Mouse (Mus musculus) embryonic fibroblast, embryonic 13.5 days (primary cell): ENCODE data around the gene Btnl2. TPM values are rescaled to one million over a fixed set of nuclear protein-coding genes. Genes with fewer than 3 reads are reported as not detected.

Experiments used
- H3K27ac ChIP-seq: 2 replicates; pipeline ENCODE4 v1.5.1; 2012; ENCODE audit warnings: low read length, control low read depth, inconsistent platforms; ENCODE audit not compliant: insufficient read depth
- H3K4me1 ChIP-seq: 2 replicates; pipeline ENCODE4 v1.6.1; 2011; ENCODE audit warnings: low read length; ENCODE audit not compliant: control insufficient read depth, insufficient read depth
- H3K4me3 ChIP-seq: 2 replicates; pipeline ENCODE4 v1.5.1; 2011; ENCODE audit warnings: mild to moderate bottlenecking, control low read depth, low read length; ENCODE audit not compliant: insufficient read depth
- CTCF ChIP-seq: IDR thresholded peaks from 2 replicates; pipeline ENCODE4 v1.5.1; 2011; ENCODE audit warnings: mild to moderate bottlenecking, control low read depth, low read length, moderate library complexity, borderline replicate concordance; ENCODE audit not compliant: insufficient read depth
- POLR2A ChIP-seq: IDR thresholded peaks from 2 replicates; pipeline ENCODE4 v1.6.1; 2011; ENCODE audit warnings: low read depth, mild to moderate bottlenecking, control low read depth, low read length, moderate library complexity
- polyA plus RNA-seq: library from polyadenylated mRNA; stranded (reverse); fragments of >200 nt; gene quantifications from 2 replicates; pipeline ENCODE4 v1.2.4, GENCODE M21; 2011; ENCODE audit warnings: low read depth; ENCODE audit not compliant: missing spikeins, insufficient read length

Gene Btnl2
- polyA plus RNA-seq, 1 experiment, result not detected

GRCm38 (mm10) chr17:34398058-34398710, 43.6 kb downstream of the Btnl2 start:
- Histone ChIP-seq H3K4me1 (no peaks in the 10 kb centered on the region), H3K4me3 (no peak overlapping the region), H3K27ac (no peak overlapping the region)
- TF ChIP-seq CTCF (no peak), POLR2A (no peak)

DNA sequence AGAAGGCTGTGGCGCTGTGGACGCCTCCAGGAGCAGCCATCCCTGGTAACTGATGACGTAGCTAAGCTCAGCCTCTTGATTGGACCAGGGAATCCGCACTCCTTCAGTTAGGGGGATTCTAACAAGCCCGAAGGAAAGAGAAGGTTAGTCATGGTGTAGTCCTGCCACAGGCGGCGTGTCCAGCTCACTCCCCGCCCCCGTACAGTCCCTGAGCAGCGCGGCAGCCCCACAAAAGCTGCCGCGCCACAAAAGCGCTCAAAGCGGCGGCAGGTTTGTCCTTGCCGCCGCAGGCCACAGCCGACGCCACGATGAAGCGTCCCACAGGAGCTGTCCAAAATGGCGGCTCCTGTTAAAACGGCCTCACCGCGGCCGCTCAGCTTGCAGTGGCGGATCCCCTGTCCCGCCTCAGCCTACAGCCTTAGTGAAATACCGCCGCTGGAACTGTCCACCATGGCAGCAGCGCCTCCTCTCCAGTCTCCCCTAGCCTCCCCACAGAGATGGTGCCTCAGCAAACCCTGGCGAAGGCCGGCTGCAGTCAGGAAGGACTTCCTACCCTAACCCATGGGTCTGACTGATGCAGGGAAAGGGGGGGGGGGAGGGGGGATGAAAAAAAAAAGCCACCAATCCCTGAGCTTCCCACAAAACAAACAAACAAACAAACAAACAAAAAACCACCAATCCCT, 44.2 kb downstream of the Btnl2 start, which contains the start of gene BC051142:
Gene BC051142, plus strand, starts transcription at position 110 of the 683 bp plus-strand sequence.
- no peaks in the 10 kb centered on the region for H3K4me1 ChIP-seq
- no peak within 1 kb of the TSS for H3K27ac ChIP-seq
- H3K4me3 ChIP-seq, result peak within 1 kb of the TSS; percentile 49
- no peak for TF ChIP-seq CTCF
- TF ChIP-seq POLR2A, result no peak

DNA sequence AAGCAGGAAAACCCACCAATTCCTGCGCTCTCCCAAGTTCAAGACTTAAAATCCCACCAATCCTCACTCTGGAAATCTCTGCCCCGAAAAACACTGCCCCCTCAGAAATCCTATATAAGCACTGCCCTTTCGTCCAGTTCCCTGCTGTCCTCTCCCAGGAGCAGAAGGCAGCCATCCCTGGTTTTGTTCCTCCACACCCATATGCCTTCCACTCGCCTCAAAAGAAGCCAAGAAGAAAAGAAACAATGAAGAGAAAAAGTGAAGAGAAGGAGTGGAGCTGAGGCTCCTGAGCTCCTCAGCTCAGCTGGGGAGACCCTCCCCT, 44.7 kb downstream of the Btnl2 start:
- Histone ChIP-seq H3K4me3 (0 out of 2 replicates have a peak overlapping the region, but pooled peaks have one; percentile 49), H3K27ac (no peak overlapping the region)
- TF ChIP-seq CTCF (no peak), POLR2A (no peak)

DNA sequence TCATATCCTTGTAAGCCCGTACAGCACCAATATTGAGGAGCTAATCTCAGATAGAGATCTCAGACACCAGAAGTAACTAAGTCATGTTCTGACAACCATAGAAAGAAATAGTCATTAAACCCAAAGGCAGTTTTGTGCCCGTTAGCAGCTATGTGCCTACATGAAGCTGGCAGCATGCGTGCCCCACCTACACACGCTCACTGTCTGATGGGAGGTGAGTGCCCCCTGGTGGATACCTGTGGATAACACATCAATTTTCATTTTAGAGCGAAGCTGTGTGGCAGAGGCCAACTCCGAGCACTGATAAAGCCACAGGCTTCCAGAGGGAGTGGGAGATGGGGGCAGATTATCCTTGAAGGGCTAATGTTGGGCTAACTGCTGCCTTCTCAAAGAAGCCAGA, 56.5 kb downstream of the Btnl2 start:
- Histone ChIP-seq H3K27ac (no peak overlapping the region), H3K4me3 (no peak overlapping the region), H3K4me1 (no peaks in the 10 kb centered on the region)
- TF ChIP-seq POLR2A (no peak), CTCF (peak; percentile 89; the same call in 1 of the 2 replicates)

More for the DNA sequence above, 44.7 kb downstream of the Btnl2 start:
- H3K4me1 ChIP-seq, result no peaks in the 10 kb centered on the region

Other genes starting within 250 kb of the Btnl2 start
- gene H2-DMa, start 235.3 kb upstream of the Btnl2 start, polyA plus RNA-seq, result 8.2 and 10.0 TPM in 2 replicates
- gene Brd2, start 232.2 kb upstream of the Btnl2 start, polyA plus RNA-seq, result 205 and 233 TPM in 2 replicates
- gene H2-DMb2, start 211.5 kb upstream of the Btnl2 start, polyA plus RNA-seq, result not detected in 2 replicates
- gene H2-DMb1, start 201.8 kb upstream of the Btnl2 start, polyA plus RNA-seq, result 2.2 and 2.4 TPM in 2 replicates
- gene Tap1, start 167.3 kb upstream of the Btnl2 start, polyA plus RNA-seq, result 17.8 TPM in 2 replicates
- gene Psmb9, start 167.1 kb upstream of the Btnl2 start, polyA plus RNA-seq, result 2.7 and 11.9 TPM in 2 replicates
- 16.1 and 18.8 TPM in 2 replicates for gene Psmb8, start 157.1 kb upstream of the Btnl2 start, polyA plus RNA-seq
- 25.6 and 25.7 TPM in 2 replicates for gene Tap2, start 151.3 kb upstream of the Btnl2 start, polyA plus RNA-seq
- not detected in 2 replicates for gene H2-Ob, start 115.9 kb upstream of the Btnl2 start, polyA plus RNA-seq
- not detected in 2 replicates for gene H2-Ab1, start 97.1 kb upstream of the Btnl2 start, polyA plus RNA-seq
- not detected in 2 replicates for gene H2-Aa, start 67.0 kb upstream of the Btnl2 start, polyA plus RNA-seq
- not detected in 2 replicates for gene H2-Eb1, start 49.0 kb upstream of the Btnl2 start, polyA plus RNA-seq
- gene H2-Eb2, start 29.2 kb upstream of the Btnl2 start, polyA plus RNA-seq, result not detected in 2 replicates
- not detected in 2 replicates for gene Btnl1, start 22.3 kb downstream of the Btnl2 start, polyA plus RNA-seq
- not detected in 2 replicates for gene BC051142, start 44.0 kb downstream of the Btnl2 start, polyA plus RNA-seq
- not detected in 2 replicates for gene Btnl4, start 122.5 kb downstream of the Btnl2 start, polyA plus RNA-seq
- gene Btnl6, start 162.5 kb downstream of the Btnl2 start, polyA plus RNA-seq, result not detected in 2 replicates
- gene Notch4, start 209.4 kb downstream of the Btnl2 start, polyA plus RNA-seq, result 0.28 and 0.56 TPM in 2 replicates
- gene Gpsm3, start 235.0 kb downstream of the Btnl2 start, polyA plus RNA-seq, result 0.99 and 1.0 TPM in 2 replicates
- gene Pbx2, start 236.4 kb downstream of the Btnl2 start, polyA plus RNA-seq, result 38.2 and 43.9 TPM in 2 replicates
- gene Ager, start 243.0 kb downstream of the Btnl2 start, polyA plus RNA-seq, result 0.70 and 0.83 TPM in 2 replicates
- gene Rnf5, start 248.9 kb downstream of the Btnl2 start, polyA plus RNA-seq, result 34.1 and 41.0 TPM in 2 replicates
- 97.5 and 109 TPM in 2 replicates for gene Agpat1, start 249.4 kb downstream of the Btnl2 start, polyA plus RNA-seq